Mouse (Mus musculus) embryonic facial prominence, embryonic 14.5 days (tissue): ENCODE measurements at regions not wholly inside any gene's neighbourhood (a gene's known extent, or its start where the extent isn't known, plus 50 kb on each side); places are given as distances from the start of the nearest gene placed in this dataset.

Source experiments
- ATAC-seq: fragments of 200-750 bp; cut with Nextera tagmentation; 2 replicates; pipeline ENCODE4 v1.8.0; 2017; ENCODE audit warnings: low read depth, moderate number of reproducible peaks, moderate TSS enrichment
- DNase-seq: peaks from one replicate; pipeline ENCODE4 v3.0.0-alpha.2; 2015; ENCODE audit warnings: low spot score
- H3K27ac ChIP-seq: fragments of 300-500 bp; sonication (generic); replicated peaks from 2 replicates; pipeline ENCODE4 v1.5.1; 2014; ENCODE audit warnings: low read depth, mild to moderate bottlenecking, low read length, moderate library complexity
- H3K27me3 ChIP-seq: fragments of 300-500 bp; sonication (generic); replicated peaks from 2 replicates; pipeline ENCODE4 v1.6.1; 2014; ENCODE audit warnings: low read length; ENCODE audit not compliant: control insufficient read depth, insufficient read depth
- H3K36me3 ChIP-seq: fragments of 300-500 bp; sonication (generic); 2 replicates; pipeline ENCODE4 v1.6.1; 2014; ENCODE audit warnings: low read length, mixed read lengths; ENCODE audit not compliant: control insufficient read depth, insufficient read depth
- H3K4me1 ChIP-seq: fragments of 300-500 bp; sonication (generic); 2 replicates; pipeline ENCODE4 v1.6.1; 2014; ENCODE audit warnings: antibody characterized with exemption, low read length; ENCODE audit not compliant: control insufficient read depth, insufficient read depth
- H3K4me2 ChIP-seq: fragments of 300-500 bp; sonication (generic); 2 replicates; pipeline ENCODE4 v1.6.1; 2014; ENCODE audit warnings: low read depth, mild to moderate bottlenecking, low read length, moderate library complexity, mixed read lengths
- H3K4me3 ChIP-seq: fragments of 300-500 bp; sonication (generic); 2 replicates; pipeline ENCODE4 v1.5.1; 2014; ENCODE audit warnings: low read depth, mild to moderate bottlenecking, low read length
- H3K9ac ChIP-seq: fragments of 300-500 bp; sonication (generic); 2 replicates; pipeline ENCODE4 v1.6.1; 2014; ENCODE audit warnings: low read depth, mild to moderate bottlenecking, low read length, moderate library complexity, mixed read lengths
- H3K9me3 ChIP-seq: fragments of 300-500 bp; sonication (generic); 2 replicates; pipeline ENCODE4 v1.6.1; 2016; ENCODE audit warnings: low read length; ENCODE audit not compliant: control insufficient read depth
- WGBS: fragments of 180-500 bp; shearing (Covaris S2); extraction: QIAGEN DNeasy Blood & Tissue Kit; methylation state at CpG from one replicate; pipeline ENCODE4 v1.1.7; 2014; 5-methylcytosine and 5-hydroxymethylcytosine counted together

DNA sequence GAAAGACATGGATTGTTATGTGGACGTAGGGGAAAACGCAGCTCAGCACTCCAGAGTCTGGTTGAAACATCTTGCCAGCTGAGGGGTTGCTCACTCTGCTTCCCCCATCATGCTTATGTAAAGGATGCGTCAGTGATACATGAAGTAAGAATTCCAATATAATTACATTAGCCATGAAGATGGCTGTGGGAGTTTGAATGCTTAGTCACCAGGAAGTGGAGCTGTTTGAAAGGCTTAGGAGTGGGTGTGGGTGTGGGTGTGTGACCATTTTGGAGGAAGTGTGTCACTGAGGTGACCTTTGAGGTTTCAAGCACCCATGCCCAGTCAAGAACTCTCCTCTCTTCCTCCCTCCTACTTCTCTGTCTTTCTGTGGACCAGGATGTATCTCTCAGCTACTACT, 295.8 kb downstream of the Scg2 start:
- Histone ChIP-seq H3K27ac (no peak overlapping the region), H3K4me1 (no peaks in the 10 kb centered on the region), H3K4me2 (no peak overlapping the region), H3K27me3 (no peaks in the 10 kb centered on the region), H3K4me3 (no peak overlapping the region), H3K9ac (no peak overlapping the region), H3K9me3 (no peaks in the 10 kb centered on the region), H3K36me3 (no peaks in the 10 kb centered on the region)
- no peak for ATAC-seq
- no peak for DNase-seq
- WGBS: 89% methylated on average over 3 of the region's 3 CpGs
